Mouse (Mus musculus): ENCODE data around the gene Sync. TPM values are rescaled to one million over a fixed set of nuclear protein-coding genes. Genes with fewer than 3 reads are reported as not detected.
A peak's percentile ranks its signal among the peaks of the same experiment; 100 is the strongest.

Gene Sync
- polyA plus RNA-seq, 2 experiments = 0.01 to 0.08 TPM

DNA sequence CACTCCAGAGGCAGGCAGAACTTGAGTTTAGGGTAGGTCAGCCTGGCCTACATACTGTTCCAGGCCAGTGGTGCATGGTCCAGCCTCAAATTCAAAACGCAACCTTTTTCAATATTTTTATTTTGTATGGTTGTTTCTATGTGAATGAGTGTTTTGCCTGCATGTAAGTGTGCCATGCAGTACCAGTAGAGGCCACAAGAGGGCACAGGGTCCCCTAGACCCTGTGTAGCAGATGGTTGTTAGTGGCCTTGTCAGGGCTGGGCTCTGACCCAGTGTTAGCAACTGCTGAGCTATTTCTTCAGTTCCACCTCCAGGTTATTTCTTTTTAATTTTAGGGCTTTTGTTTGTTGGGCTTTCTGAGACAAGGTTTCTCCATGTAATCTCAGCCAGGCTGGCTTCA lies 63.2 kb downstream of the Sync start:
- peaks cover 2% of the 10 kb centered on the region; the same call in 1 of the 2 replicates for H3K36me3 ChIP-seq (replicated peaks; ENCODE audit: control insufficient read depth, insufficient read depth, low read depth)
- 0% methylated on average over 1 of the region's 1 CpGs for WGBS (ENCODE audit: insufficient replicate concordance)
- TF ChIP-seq EP300 (IDR thresholded peaks at IDR 0.05; ENCODE audit: low read depth) (no peak), CTCF (IDR thresholded peaks at IDR 0.05; ENCODE audit: low read depth) (peak; percentile 97)
- H3K27ac ChIP-seq = no peak overlapping the region
- H3K4me3 ChIP-seq (ENCODE audit: insufficient read depth in 1 of 2, low read depth in 2 of 2, low read length in 2 of 2) = no peak overlapping the region
- ATAC-seq (ENCODE audit: insufficient read depth) (peak; percentile 65), DNase-seq (ENCODE audit: low read depth in 3 of 3, low spot score in 3 of 3) (peak; percentile 40 to 58 (median 53))
- no peaks in the 10 kb centered on the region for H3K27me3 ChIP-seq (ENCODE audit: control insufficient read depth, insufficient read depth, low read length)
- no peaks in the 10 kb centered on the region for H3K4me1 ChIP-seq (replicated peaks; ENCODE audit: control insufficient read depth in 2 of 2, insufficient read depth in 2 of 2, low read length in 1 of 2)
- no peak overlapping the region for H3K9ac ChIP-seq (replicated peaks)
- no peak overlapping the region for H3K4me2 ChIP-seq (ENCODE audit: low read depth)
- H3K9me3 ChIP-seq (ENCODE audit: control insufficient read depth, low read length) = no peaks in the 10 kb centered on the region

DNA sequence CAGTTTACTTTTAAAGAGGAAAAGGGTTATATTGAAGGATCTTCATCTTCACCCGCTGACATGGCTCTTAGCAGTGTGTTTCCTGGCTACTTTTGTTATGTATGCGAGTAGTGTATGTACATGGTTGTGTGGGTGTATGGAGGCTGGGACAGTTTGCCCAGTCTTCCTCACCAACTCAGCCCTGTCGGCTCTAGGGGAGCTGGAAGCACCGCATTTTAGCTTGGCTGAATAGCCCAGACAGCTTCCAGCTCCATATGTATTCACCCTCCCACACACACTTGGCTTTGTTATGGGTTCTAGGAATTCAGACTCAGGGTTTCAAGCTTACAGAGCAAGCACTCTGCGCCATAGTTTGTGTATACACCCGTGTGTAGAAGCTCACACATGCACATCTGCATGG lies 63.7 kb downstream of the Sync start:
- Histone ChIP-seq H3K27me3 (ENCODE audit: control insufficient read depth, insufficient read depth, low read length) (no peaks in the 10 kb centered on the region), H3K9me3 (ENCODE audit: control insufficient read depth, low read length) (no peaks in the 10 kb centered on the region), H3K4me3 (ENCODE audit: insufficient read depth in 1 of 2, low read depth in 2 of 2, low read length in 2 of 2) (no peak overlapping the region), H3K4me2 (ENCODE audit: low read depth) (no peak overlapping the region), H3K36me3 (replicated peaks; ENCODE audit: control insufficient read depth, insufficient read depth, low read depth) (peaks cover 2% of the 10 kb centered on the region; the same call in 1 of the 2 replicates), H3K9ac (replicated peaks) (no peak overlapping the region), H3K4me1 (replicated peaks; ENCODE audit: control insufficient read depth in 2 of 2, insufficient read depth in 2 of 2, low read length in 1 of 2) (no peaks in the 10 kb centered on the region), H3K27ac (no peak overlapping the region)
- DNase-seq (ENCODE audit: low read depth in 3 of 3, low spot score in 3 of 3) (no peak), ATAC-seq (ENCODE audit: insufficient read depth) (no peak; the same call in 1 of the 2 replicates)
- 60% methylated on average over 6 of the region's 6 CpGs for WGBS (ENCODE audit: insufficient replicate concordance)
- TF ChIP-seq EP300 (IDR thresholded peaks at IDR 0.05; ENCODE audit: low read depth) (no peak), CTCF (IDR thresholded peaks at IDR 0.05; ENCODE audit: low read depth) (no peak)

DNA sequence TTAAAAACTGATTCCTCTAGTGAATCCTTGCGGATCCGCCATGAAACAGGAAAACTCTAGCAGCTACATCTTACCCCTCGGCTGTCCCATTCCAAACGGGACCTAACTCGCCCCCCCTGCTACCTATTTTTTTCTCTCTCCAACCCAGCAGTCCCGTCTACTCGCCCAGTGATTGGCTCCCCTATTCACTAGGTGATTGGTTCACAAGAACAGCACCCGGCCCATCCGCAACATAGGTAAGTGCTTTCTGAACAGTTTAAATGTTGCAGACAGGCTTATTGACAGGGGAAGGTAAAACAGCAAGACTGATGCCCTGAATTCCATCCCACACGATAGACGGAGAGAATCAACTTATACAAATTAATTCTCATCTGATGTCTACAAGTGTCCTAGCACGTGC lies 65.8 kb downstream of the Sync start:
- H3K4me3 ChIP-seq (ENCODE audit: insufficient read depth in 1 of 2, low read depth in 2 of 2, low read length in 2 of 2) = no peak overlapping the region
- no peak overlapping the region for H3K9ac ChIP-seq (replicated peaks)
- ATAC-seq (ENCODE audit: insufficient read depth) = no peak
- no peak overlapping the region for H3K4me2 ChIP-seq (ENCODE audit: low read depth)
- no peaks in the 10 kb centered on the region for H3K9me3 ChIP-seq (ENCODE audit: control insufficient read depth, low read length)
- no peaks in the 10 kb centered on the region for H3K4me1 ChIP-seq (replicated peaks; ENCODE audit: control insufficient read depth in 2 of 2, insufficient read depth in 2 of 2, low read length in 1 of 2)
- no peak for TF ChIP-seq CTCF (IDR thresholded peaks at IDR 0.05; ENCODE audit: low read depth)
- TF ChIP-seq EP300 (IDR thresholded peaks at IDR 0.05; ENCODE audit: low read depth) = no peak
- no peak for DNase-seq (ENCODE audit: low read depth in 3 of 3, low spot score in 3 of 3)
- WGBS (ENCODE audit: insufficient replicate concordance) = 79% methylated on average over 12 of the region's 12 CpGs
- H3K36me3 ChIP-seq (replicated peaks; ENCODE audit: control insufficient read depth, insufficient read depth, low read depth) = no peaks in the 10 kb centered on the region
- no peaks in the 10 kb centered on the region for H3K27me3 ChIP-seq (ENCODE audit: control insufficient read depth, insufficient read depth, low read length)
- no peak overlapping the region for H3K27ac ChIP-seq

DNA sequence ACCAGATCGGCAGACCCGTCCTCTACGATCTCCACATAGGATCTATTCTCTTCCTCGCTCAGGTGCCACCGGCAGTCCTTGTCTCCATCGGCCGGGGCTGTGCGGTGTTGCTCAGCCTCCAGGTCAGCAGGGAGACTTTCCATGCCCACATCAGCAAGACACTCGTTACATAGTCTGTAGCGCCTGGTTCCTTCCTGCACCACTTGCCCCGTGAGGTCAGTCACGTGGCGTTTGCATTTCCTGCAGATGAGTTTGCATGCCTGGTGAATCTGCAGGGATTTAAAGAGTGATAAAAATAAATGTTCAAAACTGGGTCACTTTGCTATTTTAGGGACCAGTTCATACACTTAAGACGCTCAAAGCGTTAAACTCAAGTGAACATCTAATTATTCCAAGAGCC lies 66.8 kb downstream of the Sync start:
- DNase-seq (ENCODE audit: low read depth in 3 of 3, low spot score in 3 of 3) = no peak
- TF ChIP-seq EP300 (IDR thresholded peaks at IDR 0.05; ENCODE audit: low read depth) = no peak
- no peak for TF ChIP-seq CTCF (IDR thresholded peaks at IDR 0.05; ENCODE audit: low read depth)
- H3K27ac ChIP-seq = no peak overlapping the region
- no peaks in the 10 kb centered on the region for H3K27me3 ChIP-seq (ENCODE audit: control insufficient read depth, insufficient read depth, low read length)
- no peak overlapping the region for H3K9ac ChIP-seq (replicated peaks)
- ATAC-seq (ENCODE audit: insufficient read depth) = no peak
- H3K36me3 ChIP-seq (replicated peaks; ENCODE audit: control insufficient read depth, insufficient read depth, low read depth) = no peaks in the 10 kb centered on the region
- no peak overlapping the region for H3K4me3 ChIP-seq (ENCODE audit: insufficient read depth in 1 of 2, low read depth in 2 of 2, low read length in 2 of 2)
- H3K4me1 ChIP-seq (replicated peaks; ENCODE audit: control insufficient read depth in 2 of 2, insufficient read depth in 2 of 2, low read length in 1 of 2) = no peaks in the 10 kb centered on the region
- H3K4me2 ChIP-seq (ENCODE audit: low read depth) = no peak overlapping the region
- WGBS (ENCODE audit: insufficient replicate concordance) = 64% methylated on average over 15 of the region's 15 CpGs
- no peaks in the 10 kb centered on the region for H3K9me3 ChIP-seq (ENCODE audit: control insufficient read depth, low read length)

DNA sequence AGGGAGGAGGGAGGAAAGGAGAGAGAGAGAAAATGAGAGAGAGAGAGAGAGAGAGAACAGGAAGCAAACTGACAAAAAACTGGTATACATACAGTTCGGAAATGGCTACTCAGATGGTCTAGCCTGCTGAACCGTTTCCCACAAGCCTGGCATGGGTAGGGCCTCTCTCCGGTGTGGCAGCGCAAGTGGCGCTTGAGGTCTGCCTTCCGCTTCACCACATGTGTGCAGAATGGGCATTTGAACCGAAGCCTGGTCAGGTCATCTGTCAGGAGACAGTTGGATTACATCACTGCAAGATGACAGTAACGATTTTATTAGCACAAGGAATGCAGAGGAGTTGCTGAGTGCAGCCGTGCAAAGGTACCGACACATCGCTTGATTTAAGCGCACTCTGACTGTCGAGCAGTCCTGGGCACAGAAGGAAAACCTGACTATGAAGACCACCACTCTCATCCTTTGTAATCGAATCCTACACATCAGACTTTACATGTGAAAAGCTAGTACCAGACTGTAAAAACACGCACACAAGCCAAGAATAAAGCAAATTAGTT lies 70.3 kb downstream of the Sync start:
- no peaks in the 10 kb centered on the region for H3K27me3 ChIP-seq (ENCODE audit: control insufficient read depth, insufficient read depth, low read length)
- WGBS (ENCODE audit: insufficient replicate concordance) = 82% methylated on average over 15 of the region's 15 CpGs
- H3K4me1 ChIP-seq (replicated peaks; ENCODE audit: control insufficient read depth in 2 of 2, insufficient read depth in 2 of 2, low read length in 1 of 2) = no peaks in the 10 kb centered on the region; a peak in 1 of 4 replicates
- DNase-seq (ENCODE audit: low read depth in 3 of 3, low spot score in 3 of 3) (no peak), ATAC-seq (ENCODE audit: insufficient read depth) (no peak)
- H3K36me3 ChIP-seq (replicated peaks; ENCODE audit: control insufficient read depth, insufficient read depth, low read depth) = no peaks in the 10 kb centered on the region
- no peak overlapping the region for H3K27ac ChIP-seq
- no peak overlapping the region for H3K4me2 ChIP-seq (ENCODE audit: low read depth)
- TF ChIP-seq EP300 (IDR thresholded peaks at IDR 0.05; ENCODE audit: low read depth) (no peak), CTCF (IDR thresholded peaks at IDR 0.05; ENCODE audit: low read depth) (no peak)
- no peak overlapping the region for H3K9ac ChIP-seq (replicated peaks)
- H3K9me3 ChIP-seq (ENCODE audit: control insufficient read depth, low read length) = no peaks in the 10 kb centered on the region
- no peak overlapping the region for H3K4me3 ChIP-seq (ENCODE audit: insufficient read depth in 1 of 2, low read depth in 2 of 2, low read length in 2 of 2)

Small RNA genes lying within 50 kb of the gene (microRNA-seq; reads per million reads assigned to microRNA genes)
- gene Gm22994 = not detected

Other genes starting within 250 kb of the Sync start
- gene Rnf19b, start 229.3 kb upstream of the Sync start, polyA plus RNA-seq (2012; rRNA removed) = 9.5 and 11.2 TPM in 2 replicates
- 4.0 and 4.3 TPM in 2 replicates for gene Rnf19b, start 229.3 kb upstream of the Sync start, polyA plus RNA-seq (2014; fragmentation: Nextera tagmentation; extraction: Ambion mirVana)
- 1.2 and 1.4 TPM in 2 replicates for gene Tmem54, start 182.1 kb upstream of the Sync start, polyA plus RNA-seq (2012; rRNA removed)
- gene Tmem54, start 182.1 kb upstream of the Sync start, polyA plus RNA-seq (2014; fragmentation: Nextera tagmentation; extraction: Ambion mirVana) = 1.1 and 1.3 TPM in 2 replicates
- gene Hpca, start 165.6 kb upstream of the Sync start, polyA plus RNA-seq (2012; rRNA removed) = 2.0 and 2.1 TPM in 2 replicates
- gene Hpca, start 165.6 kb upstream of the Sync start, polyA plus RNA-seq (2014; fragmentation: Nextera tagmentation; extraction: Ambion mirVana) = 0.23 and 0.28 TPM in 2 replicates
- gene Fndc5, start 150.6 kb upstream of the Sync start, polyA plus RNA-seq (2012; rRNA removed) = 0.36 and 0.56 TPM in 2 replicates
- gene Fndc5, start 150.6 kb upstream of the Sync start, polyA plus RNA-seq (2014; fragmentation: Nextera tagmentation; extraction: Ambion mirVana) = 0.30 and 0.99 TPM in 2 replicates
- gene S100pbp, start 97.9 kb upstream of the Sync start, polyA plus RNA-seq (2012; rRNA removed) = 12.2 and 12.5 TPM in 2 replicates
- gene S100pbp, start 97.9 kb upstream of the Sync start, polyA plus RNA-seq (2014; fragmentation: Nextera tagmentation; extraction: Ambion mirVana) = 4.5 and 4.8 TPM in 2 replicates
- 17.3 and 28.7 TPM in 2 replicates for gene Yars, start 97.9 kb upstream of the Sync start, polyA plus RNA-seq (2012; rRNA removed)
- gene Yars, start 97.9 kb upstream of the Sync start, polyA plus RNA-seq (2014; fragmentation: Nextera tagmentation; extraction: Ambion mirVana) = 53.2 and 59.8 TPM in 2 replicates
- 1.2 and 1.5 TPM in 2 replicates for gene C77080, start 26.2 kb upstream of the Sync start, polyA plus RNA-seq (2012; rRNA removed)
- gene C77080, start 26.2 kb upstream of the Sync start, polyA plus RNA-seq (2014; fragmentation: Nextera tagmentation; extraction: Ambion mirVana) = 0.74 and 0.91 TPM in 2 replicates
- gene Rbbp4, start 47.8 kb downstream of the Sync start, polyA plus RNA-seq (2012; rRNA removed) = 45.8 and 60.8 TPM in 2 replicates
- 241 and 248 TPM in 2 replicates for gene Rbbp4, start 47.8 kb downstream of the Sync start, polyA plus RNA-seq (2014; fragmentation: Nextera tagmentation; extraction: Ambion mirVana)
- gene Zbtb8os, start 48.1 kb downstream of the Sync start, polyA plus RNA-seq (2012; rRNA removed) = 22.3 and 24.5 TPM in 2 replicates
- 33.2 and 33.8 TPM in 2 replicates for gene Zbtb8os, start 48.1 kb downstream of the Sync start, polyA plus RNA-seq (2014; fragmentation: Nextera tagmentation; extraction: Ambion mirVana)
- gene Zbtb8a, start 90.5 kb downstream of the Sync start, polyA plus RNA-seq (2012; rRNA removed) = 1.8 and 2.1 TPM in 2 replicates
- 0.41 and 1.1 TPM in 2 replicates for gene Zbtb8a, start 90.5 kb downstream of the Sync start, polyA plus RNA-seq (2014; fragmentation: Nextera tagmentation; extraction: Ambion mirVana)
- 0.31 and 0.39 TPM in 2 replicates for gene Zbtb8b, start 153.2 kb downstream of the Sync start, polyA plus RNA-seq (2012; rRNA removed)
- 0.80 and 0.91 TPM in 2 replicates for gene Zbtb8b, start 153.2 kb downstream of the Sync start, polyA plus RNA-seq (2014; fragmentation: Nextera tagmentation; extraction: Ambion mirVana)
- gene Bsdc1, start 174.0 kb downstream of the Sync start, polyA plus RNA-seq (2012; rRNA removed) = 30.5 and 34.7 TPM in 2 replicates
- 52.1 and 52.4 TPM in 2 replicates for gene Bsdc1, start 174.0 kb downstream of the Sync start, polyA plus RNA-seq (2014; fragmentation: Nextera tagmentation; extraction: Ambion mirVana)
- gene Tssk3, start 203.4 kb downstream of the Sync start, polyA plus RNA-seq (2012; rRNA removed) = not detected in 2 replicates
- gene Tssk3, start 203.4 kb downstream of the Sync start, polyA plus RNA-seq (2014; fragmentation: Nextera tagmentation; extraction: Ambion mirVana) = not detected in 2 replicates
- 0.40 and 0.54 TPM in 2 replicates for gene Fam229a, start 203.6 kb downstream of the Sync start, polyA plus RNA-seq (2012; rRNA removed)
- 0.37 and 0.44 TPM in 2 replicates for gene Fam229a, start 203.6 kb downstream of the Sync start, polyA plus RNA-seq (2014; fragmentation: Nextera tagmentation; extraction: Ambion mirVana)
- gene Marcksl1, start 226.0 kb downstream of the Sync start, polyA plus RNA-seq (2012; rRNA removed) = 30.6 and 34.8 TPM in 2 replicates
- 38.2 and 42.0 TPM in 2 replicates for gene Marcksl1, start 226.0 kb downstream of the Sync start, polyA plus RNA-seq (2014; fragmentation: Nextera tagmentation; extraction: Ambion mirVana)